Mouse (Mus musculus) heart, adult 2 months (tissue): Measurements from ENCODE around the gene 4930402H24Rik.
A peak's percentile ranks its signal among the peaks of the same experiment; 100 is the strongest.

ENCODE experiments used
- CTCF ChIP-seq: fragments of 200-600 bp; IDR thresholded peaks from 2 replicates; pipeline ENCODE4 v1.8.1; 2022; ENCODE audit warnings: antibody characterized with exemption, mild to moderate bottlenecking, moderate library complexity
- POLR2A ChIP-seq: fragments of 200-500 bp; IDR thresholded peaks from 2 replicates; pipeline ENCODE4 v1.6.1; 2011; ENCODE audit warnings: mild to moderate bottlenecking, low read depth, low read length, control low read depth; ENCODE audit not compliant: insufficient read depth

- TF ChIP-seq POLR2A, result no peak
- peak; percentile 48 for TF ChIP-seq CTCF
Measured at GRCm38 (mm10) chr2:130839528-130839873, 66.7 kb downstream of the 4930402H24Rik start.
